Mouse (Mus musculus) kidney, postnatal 36 days (tissue): Measurements from ENCODE around the gene Mettl4.

Source experiments
- DNase-seq, 2 experiments: peaks; one replicate each; pipeline ENCODE4 v3.0.0; 2021 to 2022; ENCODE audit warnings: mixed read lengths in 2 of 2

The Mettl4 gene

GRCm38 (mm10) chr17:94749466-94750135 lies at the start of gene Mettl4:
Gene Mettl4, minus strand, starts transcription at chr17:94750019.
- peak; percentile 95 to 96 for DNase-seq

GRCm38 (mm10) chr17:94778871-94779482 lies 29.2 kb upstream of the Mettl4 start:
- no peak for DNase-seq

GRCm38 (mm10) chr17:94768491-94768890 lies 18.7 kb upstream of the Mettl4 start:
- no peak for DNase-seq

- no peak for DNase-seq
Measured at GRCm38 (mm10) chr17:94764711-94765110, 14.9 kb upstream of the Mettl4 start.

- DNase-seq: no peak
Measured at GRCm38 (mm10) chr17:94764011-94764410, 14.2 kb upstream of the Mettl4 start.

GRCm38 (mm10) chr17:94762405-94762804 lies 12.6 kb upstream of the Mettl4 start:
- DNase-seq: no peak

- no peak for DNase-seq
Measured at GRCm38 (mm10) chr17:94750136-94750729, 414 bp upstream of the Mettl4 start.

GRCm38 (mm10) chr17:94738173-94738572 lies 11.6 kb downstream of the Mettl4 start:
- DNase-seq: no peak

GRCm38 (mm10) chr17:94735885-94736284 lies 13.9 kb downstream of the Mettl4 start:
- no peak for DNase-seq

GRCm38 (mm10) chr17:94735437-94735836 lies 14.4 kb downstream of the Mettl4 start:
- DNase-seq: peak in 1 of 2 experiments; percentile 34

- DNase-seq: peak; percentile 8 to 61
Measured at GRCm38 (mm10) chr17:94730416-94730815, 19.4 kb downstream of the Mettl4 start.

- no peak for DNase-seq
Measured at GRCm38 (mm10) chr17:94726750-94727149, 23.1 kb downstream of the Mettl4 start.

GRCm38 (mm10) chr17:94673515-94674317 lies 76.1 kb downstream of the Mettl4 start:
- no peak for DNase-seq
